Mouse (Mus musculus) heart, embryonic 12.5 days (tissue): ENCODE measurements around the gene Dnah7a. TPM values are rescaled to one million over a fixed set of nuclear protein-coding genes. Genes with fewer than 3 reads are reported as not detected.
A peak's percentile ranks its signal among the peaks of the same experiment; 100 is the strongest.
"Not testable (repeated sequence)": the region's sequence is repeated elsewhere in the genome, so short reads cannot be mapped to it uniquely, and the experiment has no call there.

Experiments
- ATAC-seq: fragments of 200-750 bp; cut with Nextera tagmentation; 2 replicates; pipeline ENCODE4 v1.8.0; 2017; ENCODE audit warnings: moderate TSS enrichment, moderate library complexity; ENCODE audit not compliant: insufficient number of reproducible peaks, low FRiP score
- H3K27ac ChIP-seq: fragments of 300-500 bp; sonication (generic); 2 replicates; pipeline ENCODE4 v1.5.1; 2016; ENCODE audit warnings: mild to moderate bottlenecking, moderate library complexity; ENCODE audit not compliant: poor library complexity, severe bottlenecking
- H3K27me3 ChIP-seq: fragments of 300-500 bp; sonication (generic); replicated peaks from 2 replicates; pipeline ENCODE4 v1.6.1; 2016; ENCODE audit warnings: mild to moderate bottlenecking, moderate library complexity
- H3K36me3 ChIP-seq: fragments of 300-500 bp; sonication (generic); 2 replicates; pipeline ENCODE4 v1.6.1; 2016; ENCODE audit warnings: mild to moderate bottlenecking, moderate library complexity
- H3K4me1 ChIP-seq: fragments of 300-500 bp; sonication (generic); replicated peaks from 2 replicates; pipeline ENCODE4 v1.6.1; 2016; ENCODE audit warnings: mild to moderate bottlenecking
- H3K4me2 ChIP-seq: fragments of 300-500 bp; sonication (generic); 2 replicates; pipeline ENCODE4 v1.6.1; 2016; ENCODE audit warnings: mild to moderate bottlenecking, moderate library complexity
- H3K4me3 ChIP-seq: fragments of 300-500 bp; sonication (generic); 2 replicates; pipeline ENCODE4 v1.5.1; 2016; ENCODE audit warnings: mild to moderate bottlenecking
- H3K9ac ChIP-seq: fragments of 300-500 bp; sonication (generic); 2 replicates; pipeline ENCODE4 v1.6.1; 2016; ENCODE audit warnings: mild to moderate bottlenecking, moderate library complexity
- H3K9me3 ChIP-seq: fragments of 300-500 bp; sonication (generic); replicated peaks from 2 replicates; pipeline ENCODE4 v1.6.1; 2016; ENCODE audit warnings: mild to moderate bottlenecking, moderate library complexity
- WGBS: fragments of 180-500 bp; shearing (Covaris S2); methylation state at CpG from one replicate; pipeline ENCODE4 v1.1.7; 2016; 5-methylcytosine and 5-hydroxymethylcytosine counted together
- polyA plus RNA-seq: library from polyadenylated mRNA; unstranded; fragments of >200 nt; fragmentation: Nextera tagmentation; extraction: Ambion mirVana; gene quantifications from 2 replicates; pipeline ENCODE4 v1.2.1, GENCODE M21; 2016

The Dnah7a gene
- polyA plus RNA-seq, result 0.58 and 1.8 TPM in 2 replicates

GRCm38 (mm10) chr1:53706431-53707361 is at the start of gene Dnah7a:
Gene Dnah7a (minus strand): TSS chr1:53706784.
- Histone ChIP-seq H3K4me3 (peak within 1 kb of the TSS; percentile 55), H3K27ac (peak within 1 kb of the TSS; percentile 38; the same call in 1 of the 2 replicates), H3K9me3 (no peaks in the 10 kb centered on the region), H3K9ac (peak within 1 kb of the TSS; percentile 67), H3K4me2 (peak within 1 kb of the TSS; percentile 95), H3K27me3 (no peaks in the 10 kb centered on the region), H3K36me3 (no peaks in the 10 kb centered on the region), H3K4me1 (0 out of 2 replicates have a peak, but pooled peaks cover 12% of the 10 kb centered on the region)
- 14% methylated on average over 42 of the region's 42 CpGs for WGBS
- peak; percentile 48 for ATAC-seq

DNA sequence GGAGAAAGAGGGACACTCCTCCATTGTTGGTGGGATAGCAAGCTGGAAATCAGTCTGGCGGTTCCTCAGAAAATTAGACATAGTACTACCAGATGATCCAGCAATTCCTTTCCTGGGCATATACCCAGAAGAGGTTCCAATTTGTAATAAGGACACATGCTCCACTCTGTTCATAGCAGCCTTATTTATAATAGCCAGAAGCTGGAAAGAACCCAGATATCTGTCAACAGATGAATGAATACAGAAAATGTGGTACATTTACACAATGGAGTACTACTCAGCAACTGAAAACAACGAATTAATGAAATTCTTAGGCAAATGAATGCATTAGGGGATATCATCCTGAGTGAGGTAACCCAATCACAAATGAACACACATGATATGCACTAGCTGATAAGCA is 46.9 kb upstream of the Dnah7a start:
- 92% methylated on average over 2 of the region's 2 CpGs for WGBS
- ATAC-seq, H3K4me1 ChIP-seq: not testable (repeated sequence)

GRCm38 (mm10) chr1:53751144-53751543 is 44.6 kb upstream of the Dnah7a start:
- 73% methylated on average over 1 of the region's 1 CpGs for WGBS
- Histone ChIP-seq H3K4me1 (no peaks in the 10 kb centered on the region), H3K27me3 (no peaks in the 10 kb centered on the region), H3K27ac (no peak overlapping the region), H3K4me3 (no peak overlapping the region), H3K36me3 (0 out of 2 replicates have a peak, but pooled peaks cover 7% of the 10 kb centered on the region), H3K9ac (no peak overlapping the region), H3K9me3 (no peaks in the 10 kb centered on the region), H3K4me2 (no peak overlapping the region)
- no peak for ATAC-seq

More for the DNA sequence above, 46.9 kb upstream of the Dnah7a start:
- H3K27me3 ChIP-seq, H3K4me2 ChIP-seq, H3K27ac ChIP-seq, H3K9me3 ChIP-seq, H3K4me3 ChIP-seq, H3K9ac ChIP-seq: not testable (repeated sequence)
- H3K36me3 ChIP-seq, result peaks cover 20% of the 10 kb centered on the region; the same call in 1 of the 2 replicates

DNA sequence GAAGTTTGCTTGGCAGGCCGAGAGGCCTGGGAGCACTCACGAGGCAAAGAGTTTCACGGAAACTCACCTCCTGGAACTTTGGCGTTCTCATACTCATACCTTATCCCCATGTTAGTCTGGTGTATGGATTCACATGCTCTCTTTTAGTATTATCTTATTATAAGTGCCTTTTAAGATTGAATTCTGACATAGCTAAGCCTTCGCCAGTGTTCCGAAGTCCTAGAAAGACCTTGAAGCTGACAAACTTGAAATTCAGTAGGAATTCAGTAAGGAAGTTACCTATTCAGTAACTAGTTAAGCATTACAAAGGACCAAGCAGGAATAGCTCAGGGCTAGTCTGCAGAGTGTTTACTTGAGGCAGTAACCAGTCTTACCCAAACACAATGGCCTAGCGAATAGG is 44.1 kb upstream of the Dnah7a start:
- H3K9ac ChIP-seq, H3K4me1 ChIP-seq, ATAC-seq, H3K4me2 ChIP-seq, H3K9me3 ChIP-seq, H3K36me3 ChIP-seq, H3K4me3 ChIP-seq, H3K27ac ChIP-seq, H3K27me3 ChIP-seq: not testable (repeated sequence)
- WGBS, result 84% methylated on average over 7 of the region's 7 CpGs

- WGBS, result 78% methylated on average over 1 of the region's 1 CpGs
Measured at GRCm38 (mm10) chr1:53749881-53750385, 43.3 kb upstream of the Dnah7a start.

DNA sequence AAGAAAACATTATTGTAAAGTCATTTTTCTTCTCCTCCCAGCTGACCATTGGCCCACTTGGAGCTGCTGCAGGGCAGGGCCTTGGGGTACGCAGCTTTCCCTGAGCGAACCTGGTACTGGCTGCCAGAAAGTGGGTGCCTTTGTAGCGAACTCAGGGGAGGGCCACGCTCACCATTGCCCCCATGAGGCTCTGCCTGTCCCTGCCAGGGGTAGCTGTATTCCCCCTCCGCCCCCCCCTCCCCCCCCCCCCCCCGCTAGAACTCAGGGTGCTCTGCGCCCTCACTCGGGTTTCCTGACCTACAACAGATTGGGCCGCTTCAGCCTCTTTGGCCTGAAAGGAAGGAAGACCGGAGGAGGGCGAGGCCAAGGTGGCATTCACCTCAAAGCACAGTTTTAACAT is 42.0 kb upstream of the Dnah7a start:
- Histone ChIP-seq H3K9me3 (no peaks in the 10 kb centered on the region), H3K4me3 (no peak overlapping the region), H3K36me3 (no peaks in the 10 kb centered on the region), H3K4me1 (no peaks in the 10 kb centered on the region), H3K9ac (no peak overlapping the region), H3K4me2 (no peak overlapping the region), H3K27me3 (no peaks in the 10 kb centered on the region), H3K27ac (no peak overlapping the region)
- no peak for ATAC-seq
- WGBS, result 35% methylated on average over 8 of the region's 11 CpGs

More at GRCm38 (mm10) chr1:53749881-53750385, 43.3 kb upstream of the Dnah7a start:
- H3K36me3 ChIP-seq, H3K4me3 ChIP-seq, H3K27me3 ChIP-seq, H3K9me3 ChIP-seq, H3K27ac ChIP-seq, H3K4me2 ChIP-seq, H3K4me1 ChIP-seq, H3K9ac ChIP-seq, ATAC-seq: not testable (repeated sequence)

DNA sequence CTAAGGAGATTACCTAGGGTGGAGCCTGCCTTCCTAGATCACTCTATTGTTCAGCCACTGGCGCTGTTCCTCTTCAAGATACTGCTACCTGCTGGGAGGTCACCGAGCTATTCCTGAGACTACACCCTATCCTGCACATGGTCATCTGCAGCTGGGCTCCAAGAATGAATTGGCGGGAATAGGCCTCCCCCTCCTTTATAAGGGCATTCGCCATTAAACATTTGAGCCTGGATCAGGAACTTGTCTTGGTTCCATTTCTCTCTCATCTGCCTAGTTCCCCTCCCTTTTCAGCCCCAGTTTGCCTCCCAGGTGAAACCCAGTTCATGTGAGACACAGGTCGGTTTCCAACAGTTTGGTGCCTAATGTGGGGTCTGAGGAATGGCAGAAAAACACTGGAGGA is 39.4 kb upstream of the Dnah7a start:
- no peak for ATAC-seq
- Histone ChIP-seq H3K36me3 (no peaks in the 10 kb centered on the region), H3K27me3 (no peaks in the 10 kb centered on the region), H3K9ac (no peak overlapping the region), H3K9me3 (no peaks in the 10 kb centered on the region), H3K4me3 (no peak overlapping the region), H3K4me2 (no peak overlapping the region), H3K27ac (no peak overlapping the region), H3K4me1 (no peaks in the 10 kb centered on the region)
- WGBS, result 70% methylated on average over 5 of the region's 5 CpGs

GRCm38 (mm10) chr1:53741742-53742458 is 35.3 kb upstream of the Dnah7a start:
- 70% methylated on average over 3 of the region's 3 CpGs for WGBS

GRCm38 (mm10) chr1:53740777-53741336 is 34.3 kb upstream of the Dnah7a start:
- H3K27me3 ChIP-seq, result no peaks in the 10 kb centered on the region
- no peak overlapping the region for H3K9ac ChIP-seq
- no peak overlapping the region for H3K4me2 ChIP-seq
- ATAC-seq, result no peak
- WGBS, result 83% methylated on average over 4 of the region's 4 CpGs
- no peak overlapping the region for H3K4me3 ChIP-seq
- H3K4me1 ChIP-seq, result no peaks in the 10 kb centered on the region
- no peaks in the 10 kb centered on the region for H3K9me3 ChIP-seq
- no peaks in the 10 kb centered on the region for H3K36me3 ChIP-seq
- no peak overlapping the region for H3K27ac ChIP-seq

More at GRCm38 (mm10) chr1:53741742-53742458, 35.3 kb upstream of the Dnah7a start:
- Histone ChIP-seq H3K27me3 (no peaks in the 10 kb centered on the region), H3K4me2 (no peak overlapping the region), H3K36me3 (no peaks in the 10 kb centered on the region), H3K27ac (no peak overlapping the region), H3K9me3 (no peaks in the 10 kb centered on the region), H3K9ac (no peak overlapping the region), H3K4me3 (no peak overlapping the region), H3K4me1 (no peaks in the 10 kb centered on the region)
- no peak for ATAC-seq

GRCm38 (mm10) chr1:53740077-53740776 is 33.6 kb upstream of the Dnah7a start:
- H3K4me3 ChIP-seq, H3K27ac ChIP-seq, H3K4me1 ChIP-seq, ATAC-seq, H3K36me3 ChIP-seq, H3K27me3 ChIP-seq, H3K4me2 ChIP-seq, H3K9me3 ChIP-seq, H3K9ac ChIP-seq: not testable (repeated sequence)
- 85% methylated on average over 4 of the region's 4 CpGs for WGBS
